Mouse (Mus musculus) megakaryocyte, embryonic 14.5 days (primary cell): ENCODE measurements around the gene Atp13a4.

Experiments
- FLI1 ChIP-seq: IDR thresholded peaks from 2 replicates; pipeline ENCODE4 v1.6.1; 2012; ENCODE audit warnings: low read length, inconsistent platforms, mixed read lengths
- GATA1 ChIP-seq: IDR thresholded peaks from 3 replicates; pipeline ENCODE4 v1.6.1; 2012; ENCODE audit warnings: mixed read lengths, low read length, inconsistent platforms, borderline replicate concordance

- TF ChIP-seq GATA1, result no peak
- TF ChIP-seq FLI1, result no peak
Measured at GRCm38 (mm10) chr16:29504198-29504597, 40.5 kb downstream of the Atp13a4 start.
